Mouse (Mus musculus) lung, postnatal 36 days (tissue): ENCODE measurements around the gene Hs6st1.

Experiments used
- DNase-seq: peaks from one replicate; pipeline ENCODE4 v3.0.0; 2022; ENCODE audit warnings: mixed read lengths

The Hs6st1 gene

GRCm38 (mm10) chr1:36065761-36066150, 2.4 kb upstream of the Hs6st1 start:
- no peak for DNase-seq

GRCm38 (mm10) chr1:36066216-36066980, 1.8 kb upstream of the Hs6st1 start:
- DNase-seq, result no peak

GRCm38 (mm10) chr1:36067201-36067600, 999 bp upstream of the Hs6st1 start:
- DNase-seq, result no peak

- DNase-seq, result no peak
Observed at GRCm38 (mm10) chr1:36067611-36068010, 589 bp upstream of the Hs6st1 start.

GRCm38 (mm10) chr1:36068531-36069120, 426 bp downstream of the Hs6st1 start:
- DNase-seq, result peak; percentile 52

- peak; percentile 54 for DNase-seq
Observed at GRCm38 (mm10) chr1:36069291-36069771, 1.1 kb downstream of the Hs6st1 start.

GRCm38 (mm10) chr1:36070190-36070589, 2.0 kb downstream of the Hs6st1 start:
- no peak for DNase-seq

GRCm38 (mm10) chr1:36070740-36071139, 2.5 kb downstream of the Hs6st1 start:
- no peak for DNase-seq

GRCm38 (mm10) chr1:36071176-36071575, 3.0 kb downstream of the Hs6st1 start:
- no peak for DNase-seq

GRCm38 (mm10) chr1:36071611-36072010, 3.4 kb downstream of the Hs6st1 start:
- no peak for DNase-seq

GRCm38 (mm10) chr1:36072588-36073556, 4.7 kb downstream of the Hs6st1 start:
- peak; percentile 20 for DNase-seq

- DNase-seq, result no peak
Observed at GRCm38 (mm10) chr1:36073566-36073965, 5.4 kb downstream of the Hs6st1 start.

GRCm38 (mm10) chr1:36074197-36074596, 6.0 kb downstream of the Hs6st1 start:
- DNase-seq, result no peak

GRCm38 (mm10) chr1:36074968-36075367, 6.8 kb downstream of the Hs6st1 start:
- DNase-seq, result no peak

GRCm38 (mm10) chr1:36075652-36076051, 7.5 kb downstream of the Hs6st1 start:
- no peak for DNase-seq

- no peak for DNase-seq
Observed at GRCm38 (mm10) chr1:36077084-36077483, 8.9 kb downstream of the Hs6st1 start.

GRCm38 (mm10) chr1:36078250-36078649, 10.1 kb downstream of the Hs6st1 start:
- peak; percentile 21 for DNase-seq

GRCm38 (mm10) chr1:36079679-36080078, 11.5 kb downstream of the Hs6st1 start:
- DNase-seq, result peak; percentile 48

- no peak for DNase-seq
Observed at GRCm38 (mm10) chr1:36080974-36081373, 12.8 kb downstream of the Hs6st1 start.

- DNase-seq, result no peak
Observed at GRCm38 (mm10) chr1:36082184-36082583, 14.0 kb downstream of the Hs6st1 start.

- DNase-seq, result peak; percentile 64
Observed at GRCm38 (mm10) chr1:36083554-36083953, 15.4 kb downstream of the Hs6st1 start.

GRCm38 (mm10) chr1:36085069-36085468, 16.9 kb downstream of the Hs6st1 start:
- no peak for DNase-seq

- peak; percentile 37 for DNase-seq
Observed at GRCm38 (mm10) chr1:36088367-36088766, 20.2 kb downstream of the Hs6st1 start.
